Mouse (Mus musculus) limb, embryonic 14.5 days (tissue): ENCODE measurements around the gene Epor. TPM values are rescaled to one million over a fixed set of nuclear protein-coding genes. Genes with fewer than 3 reads are reported as not detected.

Experiments used
- ATAC-seq: fragments of 200-750 bp; cut with Nextera tagmentation; 2 replicates; pipeline ENCODE4 v1.8.0; 2017; ENCODE audit warnings: low read depth, moderate number of reproducible peaks, moderate TSS enrichment; ENCODE audit not compliant: low FRiP score
- DNase-seq: peaks from one replicate; pipeline ENCODE4 v3.0.0-alpha.2; 2015; ENCODE audit warnings: low spot score
- H3K27ac ChIP-seq: fragments of 300-500 bp; sonication (generic); replicated peaks from 2 replicates; pipeline ENCODE4 v1.5.1; 2014; ENCODE audit warnings: low read depth, mild to moderate bottlenecking, low read length, moderate library complexity, mixed read lengths
- H3K27me3 ChIP-seq: fragments of 300-500 bp; sonication (generic); 2 replicates; pipeline ENCODE4 v1.6.1; 2014; ENCODE audit warnings: low read length, mixed read lengths; ENCODE audit not compliant: control insufficient read depth, insufficient read depth
- H3K36me3 ChIP-seq: fragments of 300-500 bp; sonication (generic); 2 replicates; pipeline ENCODE4 v1.6.1; 2014; ENCODE audit warnings: mild to moderate bottlenecking, low read length, moderate library complexity, mixed read lengths; ENCODE audit not compliant: control insufficient read depth, insufficient read depth
- H3K4me1 ChIP-seq: fragments of 300-500 bp; sonication (generic); 2 replicates; pipeline ENCODE4 v1.6.1; 2014; ENCODE audit warnings: antibody characterized with exemption, low read length, mixed read lengths; ENCODE audit not compliant: control insufficient read depth, insufficient read depth
- H3K4me2 ChIP-seq: fragments of 300-500 bp; sonication (generic); replicated peaks from 2 replicates; pipeline ENCODE4 v1.6.1; 2014; ENCODE audit warnings: low read depth, mild to moderate bottlenecking, low read length, moderate library complexity; ENCODE audit not compliant: severe bottlenecking
- H3K4me3 ChIP-seq: fragments of 300-500 bp; sonication (generic); replicated peaks from 2 replicates; pipeline ENCODE4 v1.5.1; 2014; ENCODE audit warnings: low read length
- H3K9ac ChIP-seq: fragments of 300-500 bp; sonication (generic); 2 replicates; pipeline ENCODE4 v1.6.1; 2014; ENCODE audit warnings: mild to moderate bottlenecking, low read depth, low read length, moderate library complexity; ENCODE audit not compliant: severe bottlenecking
- H3K9me3 ChIP-seq: fragments of 300-500 bp; sonication (generic); 2 replicates; pipeline ENCODE4 v1.6.1; 2016; ENCODE audit warnings: low read length; ENCODE audit not compliant: control insufficient read depth
- POLR2A ChIP-seq: fragments of 200-500 bp; IDR thresholded peaks from 2 replicates; pipeline ENCODE4 v1.8.0; 2012; ENCODE audit warnings: inconsistent platforms, mild to moderate bottlenecking, moderate library complexity, borderline replicate concordance; ENCODE audit not compliant: insufficient read depth, insufficient read length; ENCODE audit errors: extremely low read depth
- WGBS: fragments of 180-500 bp; shearing (Covaris S2); extraction: QIAGEN DNeasy Blood & Tissue Kit; methylation state at CpG from one replicate; pipeline ENCODE4 v1.1.7; 2014; 5-methylcytosine and 5-hydroxymethylcytosine counted together
- polyA plus RNA-seq, 2 experiments: library from polyadenylated mRNA; depleted of rRNA in 1 of 2; stranded (reverse) in 1 of 2; unstranded in 1 of 2; fragments of >200 nt; fragmentation: Nextera tagmentation in 1 of 2; extraction: Ambion mirVana in 1 of 2; gene quantifications; 2 replicates each; pipeline versions ENCODE4 v1.2.1 to v1.2.3; 2012 to 2014

The Epor gene
- polyA plus RNA-seq, 2 experiments, result 5.9 to 6.7 TPM

GRCm38 (mm10) chr9:22002194-22003162 lies 39.2 kb upstream of the Epor start, which contains the start of the genes Ccdc151 and Prkcsh:
TSS of gene Ccdc151 (minus strand) at chr9:22002634.
TSS of gene Prkcsh (plus strand) at chr9:22002806.
- 6% methylated on average over 57 of the region's 57 CpGs for WGBS
- Histone ChIP-seq H3K4me1 (peaks cover 17% of the 10 kb centered on the region), H3K4me3 (peak within 1 kb of the TSS; percentile 61), H3K27ac (peak within 1 kb of the TSS; percentile 29; the same call in 1 of the 2 replicates), H3K9me3 (no peaks in the 10 kb centered on the region), H3K4me2 (peak within 1 kb of the TSS; percentile 79), H3K9ac (peak within 1 kb of the TSS; percentile 59), H3K36me3 (peaks cover 33% of the 10 kb centered on the region), H3K27me3 (no peaks in the 10 kb centered on the region)
- ATAC-seq (peak; percentile 99), DNase-seq (peak; percentile 100)
- TF ChIP-seq POLR2A, result peak; percentile 52; the same call in 1 of the 2 replicates

- H3K4me1 ChIP-seq, result peaks cover 17% of the 10 kb centered on the region
- no peaks in the 10 kb centered on the region for H3K9me3 ChIP-seq
- no peak overlapping the region for H3K27ac ChIP-seq
- ATAC-seq, result no peak
- peak overlapping the region; percentile 67; the same call in 1 of the 2 replicates for H3K4me2 ChIP-seq
- H3K27me3 ChIP-seq, result no peaks in the 10 kb centered on the region
- no peak for DNase-seq
- no peak overlapping the region for H3K4me3 ChIP-seq
- H3K9ac ChIP-seq, result no peak overlapping the region
- H3K36me3 ChIP-seq, result peaks cover 25% of the 10 kb centered on the region
- TF ChIP-seq POLR2A, result no peak
- WGBS, result 84% methylated on average over 4 of the region's 4 CpGs
Measured at GRCm38 (mm10) chr9:22001633-22002032, 38.3 kb upstream of the Epor start.

GRCm38 (mm10) chr9:22000296-22000695 lies 37.0 kb upstream of the Epor start:
- WGBS, result 90% methylated on average over 6 of the region's 6 CpGs
- no peak overlapping the region for H3K4me3 ChIP-seq
- H3K36me3 ChIP-seq, result peaks cover 11% of the 10 kb centered on the region
- no peak for ATAC-seq
- no peak overlapping the region for H3K4me2 ChIP-seq
- H3K9ac ChIP-seq, result no peak overlapping the region
- H3K27ac ChIP-seq, result no peak overlapping the region
- H3K27me3 ChIP-seq, result no peaks in the 10 kb centered on the region
- H3K9me3 ChIP-seq, result no peaks in the 10 kb centered on the region
- DNase-seq, result no peak
- H3K4me1 ChIP-seq, result peaks cover 17% of the 10 kb centered on the region
- no peak for TF ChIP-seq POLR2A

- Histone ChIP-seq H3K9me3 (no peaks in the 10 kb centered on the region), H3K27ac (no peak overlapping the region), H3K4me2 (no peak overlapping the region), H3K4me3 (no peak overlapping the region), H3K4me1 (no peaks in the 10 kb centered on the region), H3K9ac (no peak overlapping the region), H3K36me3 (no peaks in the 10 kb centered on the region), H3K27me3 (peaks cover 10% of the 10 kb centered on the region)
- ATAC-seq (no peak), DNase-seq (no peak)
- no peak for TF ChIP-seq POLR2A
- WGBS, result 88% methylated on average over 3 of the region's 3 CpGs
Measured at GRCm38 (mm10) chr9:21996178-21996867, 33.0 kb upstream of the Epor start.

- Histone ChIP-seq H3K4me3 (no peak overlapping the region), H3K27ac (no peak overlapping the region), H3K9me3 (no peaks in the 10 kb centered on the region), H3K36me3 (no peaks in the 10 kb centered on the region), H3K4me1 (peaks cover 9% of the 10 kb centered on the region), H3K27me3 (peaks cover 51% of the 10 kb centered on the region), H3K9ac (no peak overlapping the region), H3K4me2 (no peak overlapping the region)
- no peak for TF ChIP-seq POLR2A
- ATAC-seq (no peak), DNase-seq (no peak)
- 76% methylated on average over 4 of the region's 4 CpGs for WGBS
Measured at GRCm38 (mm10) chr9:21992227-21992626, 28.9 kb upstream of the Epor start.
